Mouse (Mus musculus) bone marrow macrophage, adult 2 months (primary cell): ENCODE results near the gene Mad1l1.

Experiments
- CTCF ChIP-seq: IDR thresholded peaks from 2 replicates; pipeline ENCODE4 v1.5.1; 2012; ENCODE audit warnings: low read depth, mild to moderate bottlenecking, low read length, moderate library complexity
- POLR2A ChIP-seq: IDR thresholded peaks from 2 replicates; pipeline ENCODE4 v1.6.1; 2012; ENCODE audit warnings: mild to moderate bottlenecking, low read depth, low read length, borderline replicate concordance

DNA sequence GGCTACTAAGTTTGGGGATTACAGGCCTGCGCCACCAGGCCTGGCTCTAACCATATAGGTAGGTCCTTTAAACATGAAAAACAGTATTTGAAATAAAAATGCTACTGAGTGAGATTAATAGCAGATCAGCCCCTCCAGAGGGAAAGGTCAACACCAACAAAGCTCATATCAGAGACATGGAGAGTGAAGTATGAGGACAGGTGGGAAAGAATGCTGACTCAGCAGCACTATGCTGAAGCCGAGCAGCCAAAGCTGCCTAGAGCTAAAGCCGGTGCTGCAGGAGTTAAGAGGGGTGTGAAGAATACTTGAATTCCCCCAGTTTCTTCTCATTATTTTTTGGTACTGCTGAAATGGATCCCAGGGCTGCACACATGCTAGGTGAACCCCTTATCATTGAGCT lies 268.9 kb downstream of the Mad1l1 start:
- TF ChIP-seq CTCF (no peak), POLR2A (no peak)
